Mouse (Mus musculus): Measurements from ENCODE around the gene Ptk6. TPM values are rescaled to one million over a fixed set of nuclear protein-coding genes. Genes with fewer than 3 reads are reported as not detected.
A peak's percentile ranks its signal among the peaks of the same experiment; 100 is the strongest.

Gene Ptk6
- total and polyA plus RNA-seq, 3 experiments: 0.22 TPM; not detected in 2

DNA sequence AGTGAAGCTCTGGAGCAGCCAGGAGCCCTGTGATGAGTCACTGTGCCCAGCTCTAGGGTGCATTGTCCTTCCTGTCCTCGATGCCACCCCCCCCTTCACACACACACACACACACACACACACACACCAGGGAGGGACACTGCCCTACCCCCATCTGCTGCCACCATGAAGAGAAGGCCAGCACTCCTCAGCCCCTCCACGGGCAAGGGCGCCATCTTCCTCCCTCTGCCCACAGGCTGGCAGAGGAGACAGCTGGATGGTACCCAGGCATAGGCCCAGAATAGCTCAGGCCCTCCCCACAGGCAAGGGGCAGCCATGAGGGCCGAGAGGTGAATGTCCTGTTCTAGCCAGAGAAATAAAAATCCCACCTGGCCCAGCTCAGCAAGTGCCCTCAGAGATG lies 46.8 kb downstream of the Ptk6 start:
- H3K27me3 ChIP-seq (ENCODE audit: insufficient read depth, low read length): peaks cover 13% of the 10 kb centered on the region; the same call in 1 of the 2 replicates
- no peaks in the 10 kb centered on the region for H3K4me1 ChIP-seq (ENCODE audit: insufficient read depth, low read depth, low read length)
- ATAC-seq (ENCODE audit: extremely low read depth, insufficient number of reproducible peaks, low FRiP score, poor library complexity, severe bottlenecking) (no peak), DNase-seq (ENCODE audit: low spot score) (no peak)
- no peak overlapping the region for H3K4me3 ChIP-seq (ENCODE audit: low read depth, low read length)
- no peaks in the 10 kb centered on the region for H3K36me3 ChIP-seq (replicated peaks)
- TF ChIP-seq CTCF (IDR thresholded peaks at IDR 0.05; ENCODE audit: low read depth, low read length) (no peak), GATA2 (IDR thresholded peaks at IDR 0.05; ENCODE audit: borderline replicate concordance, low read depth, low read length) (no peak), POLR2AphosphoS5 (IDR thresholded peaks at IDR 0.05; ENCODE audit: insufficient replicate concordance, low read depth, low read length) (no peak), TAL1 (conservative IDR thresholded peaks at IDR 0.05; ENCODE audit: low read depth, low read length) (no peak), GATA1 (IDR thresholded peaks at IDR 0.05; ENCODE audit: borderline replicate concordance, low read length) (no peak)
- H3K9me3 ChIP-seq (replicated peaks): no peaks in the 10 kb centered on the region

DNA sequence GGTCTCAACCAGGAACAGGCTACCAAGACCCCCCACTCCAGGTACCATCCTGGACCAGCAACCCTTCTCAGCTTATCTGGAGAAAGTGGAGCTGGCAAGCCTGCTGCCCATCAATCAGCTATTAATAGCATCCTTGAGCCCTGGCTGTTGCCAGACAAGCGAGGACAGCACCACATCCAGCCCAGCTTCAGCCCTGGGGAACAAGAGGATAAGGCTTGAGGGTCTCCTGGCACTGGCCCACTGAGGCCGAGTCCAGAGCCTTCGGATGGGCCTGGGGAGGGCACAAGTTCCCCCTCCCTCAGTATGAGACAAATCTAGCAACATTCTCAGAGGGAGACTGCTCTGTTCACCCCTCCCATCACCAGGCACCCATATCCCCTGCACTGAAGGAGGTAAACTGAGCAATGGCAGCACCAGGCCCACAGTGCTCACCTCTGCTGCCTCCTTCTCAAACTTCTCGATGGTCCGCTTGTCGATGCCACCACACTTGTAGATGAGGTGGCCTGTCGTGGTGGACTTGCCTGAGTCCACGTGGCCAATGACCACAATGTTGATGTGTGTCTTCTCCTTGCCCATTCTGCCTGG lies 47.7 kb downstream of the Ptk6 start:
- H3K9me3 ChIP-seq (replicated peaks): no peaks in the 10 kb centered on the region
- ATAC-seq (ENCODE audit: extremely low read depth, insufficient number of reproducible peaks, low FRiP score, poor library complexity, severe bottlenecking) (no peak), DNase-seq (ENCODE audit: low spot score) (no peak)
- no peak overlapping the region for H3K4me3 ChIP-seq (ENCODE audit: low read depth, low read length)
- TF ChIP-seq GATA2 (IDR thresholded peaks at IDR 0.05; ENCODE audit: borderline replicate concordance, low read depth, low read length) (no peak), TAL1 (conservative IDR thresholded peaks at IDR 0.05; ENCODE audit: low read depth, low read length) (no peak), CTCF (IDR thresholded peaks at IDR 0.05; ENCODE audit: low read depth, low read length) (no peak), GATA1 (IDR thresholded peaks at IDR 0.05; ENCODE audit: borderline replicate concordance, low read length) (no peak), POLR2AphosphoS5 (IDR thresholded peaks at IDR 0.05; ENCODE audit: insufficient replicate concordance, low read depth, low read length) (no peak)
- H3K4me1 ChIP-seq (ENCODE audit: insufficient read depth, low read depth, low read length): no peaks in the 10 kb centered on the region
- H3K27me3 ChIP-seq (ENCODE audit: insufficient read depth, low read length): peaks cover 13% of the 10 kb centered on the region; the same call in 1 of the 2 replicates
- no peaks in the 10 kb centered on the region for H3K36me3 ChIP-seq (replicated peaks)

DNA sequence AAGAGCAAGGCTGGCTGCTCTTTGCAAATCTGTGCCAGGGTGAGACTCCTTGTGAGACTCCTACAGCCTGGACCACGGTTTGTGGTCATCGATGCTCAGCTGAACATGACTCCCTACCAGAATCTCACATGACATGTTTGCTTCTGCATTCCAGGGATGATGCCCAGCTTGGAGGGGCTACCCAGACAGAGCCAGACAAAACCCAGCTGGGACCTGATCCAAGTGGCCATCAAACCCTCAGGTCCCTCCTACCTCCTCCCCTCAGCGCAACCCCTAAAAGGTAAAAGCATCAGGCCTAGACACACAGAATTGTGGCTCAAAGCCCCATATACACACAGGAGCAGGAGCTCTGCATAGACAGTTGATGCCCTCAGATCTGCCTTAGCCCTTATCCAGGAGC lies 48.2 kb downstream of the Ptk6 start:
- TF ChIP-seq CTCF (IDR thresholded peaks at IDR 0.05; ENCODE audit: low read depth, low read length): no peak
- no peak for TF ChIP-seq TAL1 (conservative IDR thresholded peaks at IDR 0.05; ENCODE audit: low read depth, low read length)
- TF ChIP-seq POLR2AphosphoS5 (IDR thresholded peaks at IDR 0.05; ENCODE audit: insufficient replicate concordance, low read depth, low read length): no peak
- TF ChIP-seq GATA1 (IDR thresholded peaks at IDR 0.05; ENCODE audit: borderline replicate concordance, low read length): no peak
- no peak for TF ChIP-seq GATA2 (IDR thresholded peaks at IDR 0.05; ENCODE audit: borderline replicate concordance, low read depth, low read length)
- Histone ChIP-seq H3K27me3 (ENCODE audit: insufficient read depth, low read length) (peaks cover 13% of the 10 kb centered on the region; the same call in 1 of the 2 replicates), H3K4me3 (ENCODE audit: low read depth, low read length) (no peak overlapping the region), H3K4me1 (ENCODE audit: insufficient read depth, low read depth, low read length) (no peaks in the 10 kb centered on the region), H3K36me3 (replicated peaks) (no peaks in the 10 kb centered on the region), H3K9me3 (replicated peaks) (no peaks in the 10 kb centered on the region)
- DNase-seq (ENCODE audit: low spot score) (no peak), ATAC-seq (ENCODE audit: extremely low read depth, insufficient number of reproducible peaks, low FRiP score, poor library complexity, severe bottlenecking) (no peak)

DNA sequence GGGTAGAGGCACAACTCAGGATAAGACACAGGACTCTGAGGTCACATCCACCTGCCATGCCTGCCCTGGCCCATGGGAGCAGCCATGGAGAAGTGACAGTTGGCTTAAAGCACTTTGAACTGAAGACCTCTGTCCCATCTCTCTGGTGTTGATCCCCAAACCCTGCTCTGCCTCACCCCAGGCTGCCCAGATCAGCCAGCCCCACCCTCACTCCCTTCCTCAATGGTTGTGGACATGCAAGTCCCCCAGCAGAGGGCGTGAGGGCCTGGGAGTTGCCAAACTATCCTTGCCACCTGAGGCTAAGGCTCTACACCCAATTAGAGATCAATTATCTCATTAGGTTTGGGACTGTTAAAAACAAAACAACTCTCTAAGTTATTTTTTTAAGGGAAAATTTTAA lies 48.8 kb downstream of the Ptk6 start:
- H3K9me3 ChIP-seq (replicated peaks): no peaks in the 10 kb centered on the region
- ATAC-seq (ENCODE audit: extremely low read depth, insufficient number of reproducible peaks, low FRiP score, poor library complexity, severe bottlenecking) (no peak), DNase-seq (ENCODE audit: low spot score) (no peak)
- no peaks in the 10 kb centered on the region for H3K4me1 ChIP-seq (ENCODE audit: insufficient read depth, low read depth, low read length)
- no peak overlapping the region for H3K4me3 ChIP-seq (ENCODE audit: low read depth, low read length)
- peaks cover 13% of the 10 kb centered on the region; the same call in 1 of the 2 replicates for H3K27me3 ChIP-seq (ENCODE audit: insufficient read depth, low read length)
- H3K36me3 ChIP-seq (replicated peaks): no peaks in the 10 kb centered on the region
- TF ChIP-seq POLR2AphosphoS5 (IDR thresholded peaks at IDR 0.05; ENCODE audit: insufficient replicate concordance, low read depth, low read length) (no peak), CTCF (IDR thresholded peaks at IDR 0.05; ENCODE audit: low read depth, low read length) (peak; percentile 16; the same call in 1 of the 2 replicates)

DNA sequence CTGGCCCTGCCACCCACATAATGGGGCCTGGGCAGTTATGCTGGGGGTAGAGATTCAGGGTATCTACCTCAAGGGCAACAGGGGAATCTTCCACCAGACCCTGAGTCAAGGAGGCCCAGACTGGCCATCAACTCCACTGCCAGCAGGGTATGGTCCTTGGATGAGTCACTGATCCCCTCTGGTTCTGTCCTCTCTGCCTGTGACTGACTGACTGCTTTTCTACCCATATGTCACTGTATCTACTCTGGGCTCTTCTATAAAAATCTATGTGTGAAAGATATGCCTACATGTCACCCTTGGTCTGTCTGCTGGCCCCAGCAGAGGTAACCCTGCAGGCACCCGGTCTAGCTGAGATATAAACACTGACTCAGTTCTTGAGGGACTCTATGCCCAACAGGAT lies 49.5 kb downstream of the Ptk6 start:
- ATAC-seq (ENCODE audit: extremely low read depth, insufficient number of reproducible peaks, low FRiP score, poor library complexity, severe bottlenecking): no peak
- DNase-seq (ENCODE audit: low spot score): no peak
- TF ChIP-seq GATA1 (IDR thresholded peaks at IDR 0.05; ENCODE audit: borderline replicate concordance, low read length) (no peak), POLR2AphosphoS5 (IDR thresholded peaks at IDR 0.05; ENCODE audit: insufficient replicate concordance, low read depth, low read length) (no peak), TAL1 (conservative IDR thresholded peaks at IDR 0.05; ENCODE audit: low read depth, low read length) (no peak), CTCF (IDR thresholded peaks at IDR 0.05; ENCODE audit: low read depth, low read length) (no peak)
- H3K27me3 ChIP-seq (ENCODE audit: insufficient read depth, low read length): peaks cover 13% of the 10 kb centered on the region; the same call in 1 of the 2 replicates
- no peaks in the 10 kb centered on the region for H3K4me1 ChIP-seq (ENCODE audit: insufficient read depth, low read depth, low read length)
- H3K9me3 ChIP-seq (replicated peaks): no peaks in the 10 kb centered on the region
- no peak overlapping the region for H3K4me3 ChIP-seq (ENCODE audit: low read depth, low read length)
- no peaks in the 10 kb centered on the region for H3K36me3 ChIP-seq (replicated peaks)

DNA sequence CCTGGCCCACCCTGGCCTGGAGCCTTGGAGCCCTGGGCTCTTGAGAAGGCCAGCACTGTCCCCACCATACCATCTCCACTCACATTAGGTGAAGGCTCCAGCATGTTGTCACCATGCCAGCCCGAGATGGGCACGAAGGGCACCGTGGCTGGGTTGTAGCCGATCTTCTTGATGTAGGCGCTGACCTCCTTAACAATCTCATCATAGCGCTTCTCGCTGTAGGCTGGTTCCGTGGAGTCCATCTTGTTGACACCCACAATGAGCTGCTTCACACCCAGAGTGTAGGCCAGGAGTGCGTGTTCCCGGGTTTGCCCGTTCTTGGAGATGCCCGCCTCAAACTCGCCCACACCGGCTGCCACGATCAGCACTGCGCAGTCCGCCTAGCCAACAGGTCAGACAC lies 49.9 kb downstream of the Ptk6 start:
- ATAC-seq (ENCODE audit: extremely low read depth, insufficient number of reproducible peaks, low FRiP score, poor library complexity, severe bottlenecking) (no peak), DNase-seq (ENCODE audit: low spot score) (no peak)
- TF ChIP-seq CTCF (IDR thresholded peaks at IDR 0.05; ENCODE audit: low read depth, low read length): no peak
- TF ChIP-seq GATA2 (IDR thresholded peaks at IDR 0.05; ENCODE audit: borderline replicate concordance, low read depth, low read length): no peak
- no peak overlapping the region for H3K4me3 ChIP-seq (ENCODE audit: low read depth, low read length)
- peaks cover 13% of the 10 kb centered on the region; the same call in 1 of the 2 replicates for H3K27me3 ChIP-seq (ENCODE audit: insufficient read depth, low read length)
- H3K9me3 ChIP-seq (replicated peaks): no peaks in the 10 kb centered on the region
- H3K4me1 ChIP-seq (ENCODE audit: insufficient read depth, low read depth, low read length): no peaks in the 10 kb centered on the region
- no peaks in the 10 kb centered on the region for H3K36me3 ChIP-seq (replicated peaks)

DNA sequence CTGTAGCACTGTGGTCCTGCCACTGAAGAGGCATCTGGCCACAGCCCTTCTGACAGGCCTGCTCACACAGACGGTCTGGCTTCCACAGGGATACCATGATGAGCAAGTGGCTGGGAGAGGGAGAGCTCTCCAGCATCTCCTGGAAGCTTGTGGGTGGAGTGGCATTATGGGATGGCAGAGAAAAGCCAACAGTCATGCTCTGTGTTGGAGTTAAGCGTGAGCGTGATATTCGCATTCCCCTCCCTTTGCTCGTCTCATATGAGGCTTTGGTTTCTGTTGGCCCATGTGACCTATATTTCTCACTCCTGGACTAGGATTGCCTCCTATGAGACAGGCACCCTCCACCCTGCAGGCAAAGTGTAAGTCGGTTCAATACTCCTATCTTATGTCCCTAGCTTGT lies 52.3 kb downstream of the Ptk6 start:
- Histone ChIP-seq H3K9me3 (replicated peaks) (no peaks in the 10 kb centered on the region), H3K36me3 (replicated peaks) (no peaks in the 10 kb centered on the region), H3K27me3 (ENCODE audit: insufficient read depth, low read length) (peaks cover 9% of the 10 kb centered on the region; the same call in 1 of the 2 replicates), H3K4me1 (ENCODE audit: insufficient read depth, low read depth, low read length) (no peaks in the 10 kb centered on the region), H3K4me3 (ENCODE audit: low read depth, low read length) (no peak overlapping the region)
- DNase-seq (ENCODE audit: low spot score): no peak
- no peak for ATAC-seq (ENCODE audit: extremely low read depth, insufficient number of reproducible peaks, low FRiP score, poor library complexity, severe bottlenecking)
- TF ChIP-seq POLR2AphosphoS5 (IDR thresholded peaks at IDR 0.05; ENCODE audit: insufficient replicate concordance, low read depth, low read length): no peak
- TF ChIP-seq CTCF (IDR thresholded peaks at IDR 0.05; ENCODE audit: low read depth, low read length): no peak
- no peak for TF ChIP-seq TAL1 (conservative IDR thresholded peaks at IDR 0.05; ENCODE audit: low read depth, low read length)

Data from G1E (cell line).